Mouse (Mus musculus) midbrain, postnatal 0 days (tissue): Measurements from ENCODE around the gene Calcb. TPM values are rescaled to one million over a fixed set of nuclear protein-coding genes. Genes with fewer than 3 reads are reported as not detected.

Experiments
- ATAC-seq: fragments of 200-750 bp; cut with Nextera tagmentation; 2 replicates; pipeline ENCODE4 v1.8.0; 2017; ENCODE audit warnings: moderate number of reproducible peaks, mild to moderate bottlenecking, moderate TSS enrichment, moderate library complexity; ENCODE audit not compliant: low FRiP score
- DNase-seq: peaks from one replicate; pipeline ENCODE4 v3.0.0-alpha.2; 2015; ENCODE audit warnings: low spot score
- H3K27ac ChIP-seq: fragments of 300-500 bp; sonication (generic); 2 replicates; pipeline ENCODE4 v1.5.1; 2014; ENCODE audit warnings: low read depth, mild to moderate bottlenecking, low read length, mixed read lengths
- H3K27me3 ChIP-seq: fragments of 300-500 bp; sonication (generic); 2 replicates; pipeline ENCODE4 v1.6.1; 2014; ENCODE audit warnings: low read length, control low read depth, mixed read lengths; ENCODE audit not compliant: insufficient read depth
- H3K36me3 ChIP-seq: fragments of 300-500 bp; sonication (generic); 2 replicates; pipeline ENCODE4 v1.6.1; 2014; ENCODE audit warnings: low read length, control low read depth, mixed read lengths; ENCODE audit not compliant: insufficient read depth
- H3K4me1 ChIP-seq: fragments of 300-500 bp; sonication (generic); 2 replicates; pipeline ENCODE4 v1.6.1; 2014; ENCODE audit warnings: mild to moderate bottlenecking, control low read depth, antibody characterized with exemption, low read length, mixed read lengths; ENCODE audit not compliant: insufficient read depth
- H3K4me2 ChIP-seq: fragments of 300-500 bp; sonication (generic); 2 replicates; pipeline ENCODE4 v1.6.1; 2014; ENCODE audit warnings: low read depth, mild to moderate bottlenecking, low read length, mixed read lengths; ENCODE audit not compliant: poor library complexity, severe bottlenecking
- H3K4me3 ChIP-seq: fragments of 300-500 bp; sonication (generic); 2 replicates; pipeline ENCODE4 v1.5.1; 2014; ENCODE audit warnings: low read depth, mild to moderate bottlenecking, low read length, moderate library complexity
- H3K9ac ChIP-seq: fragments of 300-500 bp; sonication (generic); replicated peaks from 2 replicates; pipeline ENCODE4 v1.6.1; 2014; ENCODE audit warnings: mild to moderate bottlenecking, low read length, moderate library complexity, mixed read lengths; ENCODE audit not compliant: poor library complexity, severe bottlenecking
- H3K9me3 ChIP-seq: fragments of 300-500 bp; sonication (generic); 2 replicates; pipeline ENCODE4 v1.6.1; 2016; ENCODE audit warnings: low read length, control low read depth
- CTCF ChIP-seq: IDR thresholded peaks from 2 replicates; pipeline ENCODE4 v1.5.1; 2016; ENCODE audit warnings: antibody characterized with exemption, mild to moderate bottlenecking
- WGBS: fragments of 180-500 bp; shearing (Covaris S2); extraction: QIAGEN DNeasy Blood & Tissue Kit; methylation state at CpG from one replicate; pipeline ENCODE4 v1.1.7; 2014; 5-methylcytosine and 5-hydroxymethylcytosine counted together
- polyA plus RNA-seq: library from polyadenylated mRNA; unstranded; fragments of >200 nt; fragmentation: Nextera tagmentation; extraction: Ambion mirVana; gene quantifications from 2 replicates; pipeline ENCODE4 v1.2.1, GENCODE M21; 2015
- total RNA-seq: library from RNA; depleted of rRNA; stranded (reverse); fragments of >200 nt; gene quantifications from 2 replicates; pipeline ENCODE4 v1.2.3, GENCODE M21; 2014; rRNA removed

Calcb gene
- 0.60 and 2.3 TPM in 2 replicates for total RNA-seq
- 0.70 and 1.5 TPM in 2 replicates for polyA plus RNA-seq

GRCm38 (mm10) chr7:114718300-114718699 is at the start of gene Calcb:
Gene Calcb, plus strand, starts transcription at chr7:114718643.
- H3K4me3 ChIP-seq = peak within 1 kb of the TSS; percentile 21; the same call in 1 of the 2 replicates
- peak within 1 kb of the TSS; percentile 45 for H3K4me2 ChIP-seq
- peaks cover 27% of the 10 kb centered on the region for H3K27me3 ChIP-seq
- ATAC-seq (no peak), DNase-seq (no peak)
- no peaks in the 10 kb centered on the region for H3K9me3 ChIP-seq
- TF ChIP-seq CTCF = no peak
- H3K9ac ChIP-seq = no peak within 1 kb of the TSS
- H3K27ac ChIP-seq = no peak within 1 kb of the TSS
- no peaks in the 10 kb centered on the region for H3K36me3 ChIP-seq
- H3K4me1 ChIP-seq = peaks cover 13% of the 10 kb centered on the region; the same call in 1 of the 2 replicates
- 6% methylated on average over 11 of the region's 11 CpGs for WGBS

DNA sequence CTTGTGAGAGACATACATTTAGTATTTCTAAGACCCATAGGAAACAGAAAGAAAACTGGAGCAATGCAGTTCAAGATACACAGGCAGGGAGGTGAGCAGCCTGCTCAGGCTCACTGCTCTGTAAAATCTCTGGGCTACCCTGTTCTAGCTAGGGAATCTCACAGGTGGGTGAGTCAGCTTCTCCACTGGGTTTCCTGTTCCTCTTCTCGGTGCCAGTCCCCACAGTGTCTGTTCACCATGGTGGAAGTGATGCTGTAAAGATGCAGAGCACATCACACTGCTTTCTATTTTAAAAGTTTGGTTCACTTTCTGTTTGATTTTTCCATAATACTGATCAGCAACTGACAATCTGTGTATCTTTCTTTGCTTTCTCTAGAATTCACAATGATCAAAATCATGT is 47.0 kb upstream of the Calcb start:
- Histone ChIP-seq H3K36me3 (no peaks in the 10 kb centered on the region), H3K9ac (no peak overlapping the region), H3K4me2 (no peak overlapping the region), H3K9me3 (no peaks in the 10 kb centered on the region), H3K4me3 (no peak overlapping the region), H3K27me3 (no peaks in the 10 kb centered on the region), H3K4me1 (no peaks in the 10 kb centered on the region), H3K27ac (no peak overlapping the region)
- DNase-seq (no peak), ATAC-seq (no peak)
- 88% methylated on average over 1 of the region's 1 CpGs for WGBS
- no peak for TF ChIP-seq CTCF

GRCm38 (mm10) chr7:114672697-114673096 is 45.7 kb upstream of the Calcb start:
- no peaks in the 10 kb centered on the region for H3K36me3 ChIP-seq
- H3K9ac ChIP-seq = no peak overlapping the region
- H3K27ac ChIP-seq = no peak overlapping the region
- no peak overlapping the region for H3K4me3 ChIP-seq
- no peaks in the 10 kb centered on the region for H3K27me3 ChIP-seq
- no peak overlapping the region for H3K4me2 ChIP-seq
- DNase-seq = peak; percentile 47
- no peaks in the 10 kb centered on the region for H3K9me3 ChIP-seq
- WGBS = 24% methylated on average over 2 of the region's 2 CpGs
- no peaks in the 10 kb centered on the region for H3K4me1 ChIP-seq
- ATAC-seq = no peak
- TF ChIP-seq CTCF = peak; percentile 72

DNA sequence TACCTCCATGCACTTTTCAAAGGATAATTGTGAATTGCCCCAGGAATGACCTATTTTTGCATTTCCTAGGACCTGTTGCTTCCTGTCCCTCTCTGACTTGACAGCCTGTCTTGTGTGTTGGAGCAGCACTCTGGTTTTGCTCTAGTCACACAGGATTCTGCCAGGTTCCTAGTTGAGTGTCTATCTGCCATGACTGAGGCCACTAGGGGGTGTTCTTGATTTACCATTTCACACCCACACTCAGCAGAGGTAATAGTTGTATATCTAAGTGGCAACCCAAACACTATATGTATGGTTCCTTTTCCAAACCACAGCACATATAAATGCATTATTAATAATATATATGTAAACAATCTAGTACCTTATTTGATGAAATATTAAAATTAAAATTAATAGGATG is 26.1 kb upstream of the Calcb start:
- no peak for ATAC-seq
- peak; percentile 42 for TF ChIP-seq CTCF

GRCm38 (mm10) chr7:114700871-114701270 is 17.6 kb upstream of the Calcb start:
- H3K27ac ChIP-seq = no peak overlapping the region
- no peaks in the 10 kb centered on the region for H3K4me1 ChIP-seq
- WGBS = 64% methylated on average over 2 of the region's 2 CpGs
- DNase-seq (no peak), ATAC-seq (no peak)
- H3K9ac ChIP-seq = no peak overlapping the region
- no peak overlapping the region for H3K4me2 ChIP-seq
- no peaks in the 10 kb centered on the region for H3K9me3 ChIP-seq
- TF ChIP-seq CTCF = no peak
- H3K4me3 ChIP-seq = no peak overlapping the region
- no peaks in the 10 kb centered on the region for H3K27me3 ChIP-seq
- no peaks in the 10 kb centered on the region for H3K36me3 ChIP-seq

More for the DNA sequence above, 26.1 kb upstream of the Calcb start:
- H3K27me3 ChIP-seq = no peaks in the 10 kb centered on the region
- no peak overlapping the region for H3K9ac ChIP-seq
- H3K36me3 ChIP-seq = no peaks in the 10 kb centered on the region
- no peak overlapping the region for H3K4me3 ChIP-seq
- no peaks in the 10 kb centered on the region for H3K4me1 ChIP-seq
- no peak overlapping the region for H3K4me2 ChIP-seq
- DNase-seq = peak; percentile 7
- no peaks in the 10 kb centered on the region for H3K9me3 ChIP-seq
- no peak overlapping the region for H3K27ac ChIP-seq

- TF ChIP-seq CTCF = no peak
- H3K36me3 ChIP-seq = no peaks in the 10 kb centered on the region
- DNase-seq (no peak), ATAC-seq (no peak)
- no peaks in the 10 kb centered on the region for H3K9me3 ChIP-seq
- H3K4me3 ChIP-seq = no peak overlapping the region
- no peak overlapping the region for H3K4me2 ChIP-seq
- no peak overlapping the region for H3K27ac ChIP-seq
- no peaks in the 10 kb centered on the region for H3K27me3 ChIP-seq
- no peaks in the 10 kb centered on the region for H3K4me1 ChIP-seq
- WGBS = 88% methylated on average over 4 of the region's 4 CpGs
- no peak overlapping the region for H3K9ac ChIP-seq
Measured at GRCm38 (mm10) chr7:114706716-114707115, 11.7 kb upstream of the Calcb start.
